Mouse (Mus musculus): ENCODE data around the gene Sorcs2.

DNA sequence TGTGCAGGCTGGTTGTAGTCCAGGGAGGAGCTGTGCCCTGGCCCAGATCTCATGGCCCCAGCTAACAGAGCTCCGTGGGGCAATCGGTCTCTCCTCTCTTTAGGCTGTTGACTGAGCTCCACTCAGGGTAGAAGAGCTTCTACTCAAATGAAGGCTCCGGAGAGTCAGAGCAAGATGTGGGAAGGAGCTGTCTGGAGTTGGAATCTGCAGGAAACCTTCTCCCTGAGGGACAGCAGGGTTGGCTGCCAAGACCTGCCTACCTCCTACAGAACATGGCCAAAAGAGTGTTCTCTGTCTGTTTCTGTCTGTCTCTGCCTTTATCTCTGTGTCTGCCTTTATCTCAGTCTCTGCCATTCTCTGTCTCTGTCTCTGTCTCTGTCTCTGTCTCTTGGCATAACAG lies 31.6 kb upstream of the Sorcs2 start:
- TF ChIP-seq CTCF (IDR thresholded peaks at IDR 0.05; ENCODE audit: extremely low read depth, insufficient read depth, insufficient read length, insufficient replicate concordance) (no peak), POLR2A (IDR thresholded peaks at IDR 0.05; ENCODE audit: low read depth, low read length) (no peak)

Data from spleen, adult 2 months (tissue).